ENCODE assay signal across 22 mouse cellular contexts in genomic region chr2:91121011-91121410, GRCm38 (mm10). TPM values are rescaled to one million over a fixed set of nuclear protein-coding genes. Genes with fewer than 3 reads are reported as not detected.
DNase-seq lines count a peak whose midpoint lies in the region; ATAC-seq and TF ChIP-seq lines count a peak whose summit lies in the region.
"Had no signal": no experiment of that assay in that cellular context is flagged by ENCODE, and none has a peak within 500 bp of the region (broad histone marks: within the 10 kb centered on the region; RNA-seq: fewer than 3 reads in every experiment).

No protein-coding gene starts in this region.

- no peak for TF ChIP-seq CTCF in heart, postnatal 0 days (IDR thresholded peaks at IDR 0.05; ENCODE audit: low read depth)

- no peaks in the 10 kb centered on the region for H3K9me3 ChIP-seq in heart, embryonic 10.5 days
- H3K9me3 ChIP-seq in heart, embryonic 14.5 days (ENCODE audit: control insufficient read depth, low read length): no peaks in the 10 kb centered on the region
- no peaks in the 10 kb centered on the region for H3K9me3 ChIP-seq in heart, postnatal 0 days (replicated peaks; ENCODE audit: control insufficient read depth, low read length)
- H3K9me3 ChIP-seq: embryonic facial prominence, embryonic 13.5 days; forebrain, embryonic 12.5 days; hindbrain, embryonic 15.5 days; kidney, embryonic 15.5 days had no signal

- H3K9ac ChIP-seq in heart, embryonic 14.5 days (ENCODE audit: low read length): peak overlapping the region; percentile 96
- peak overlapping the region; percentile 88 for H3K9ac ChIP-seq in heart, postnatal 0 days (replicated peaks; ENCODE audit: low read depth, low read length)
- H3K9ac ChIP-seq: embryonic facial prominence, embryonic 13.5 days; forebrain, embryonic 12.5 days; hindbrain, embryonic 15.5 days; kidney, embryonic 15.5 days had no signal

- peak overlapping the region; percentile 70 for H3K4me3 ChIP-seq in heart, embryonic 10.5 days
- H3K4me3 ChIP-seq in heart, embryonic 14.5 days (ENCODE audit: control insufficient read depth in 1 of 2, insufficient read depth in 1 of 2, low read depth in 1 of 2, low read length in 2 of 2): peak overlapping the region; percentile 77 to 78
- peak overlapping the region; percentile 65 for H3K4me3 ChIP-seq in heart, postnatal 0 days (ENCODE audit: low read depth, low read length)
- H3K4me3 ChIP-seq: embryonic facial prominence, embryonic 13.5 days; forebrain, embryonic 12.5 days; gastrocnemius, adult 2 months; hindbrain, embryonic 15.5 days; kidney, embryonic 15.5 days had no signal

- TF ChIP-seq EP300 in heart, postnatal 0 days (IDR thresholded peaks at IDR 0.05; ENCODE audit: low read depth): no peak

- peak; percentile 61 for DNase-seq in cerebellum, adult 9-11 months
- no peak for DNase-seq in cerebellum, postnatal 36 days
- no peak for DNase-seq in heart, embryonic 10.5 days (ENCODE audit: low spot score)
- no peak for DNase-seq in heart, postnatal 14 days
- no peak for DNase-seq in heart, adult 9 months (ENCODE audit: low spot score in 2 of 2)
- no peak for DNase-seq in heart, postnatal 0 days (ENCODE audit: low spot score)
- DNase-seq: adrenal gland, postnatal 14 days; gastrocnemius, adult 2 months; gastrocnemius, postnatal 25 days; kidney, adult 2 months; kidney, postnatal 14 days had no signal

- no peak overlapping the region; the same call in 1 of the 2 replicates for H3K27ac ChIP-seq in heart, embryonic 10.5 days
- peak overlapping the region in 1 of 2 experiments; percentile 96; a peak in 3 of 4 replicates for H3K27ac ChIP-seq in heart, embryonic 14.5 days (replicated peaks in 1 of 2; ENCODE audit: control insufficient read depth in 1 of 2, insufficient read depth in 1 of 2, low read depth in 2 of 2, low read length in 2 of 2)
- H3K27ac ChIP-seq in heart, postnatal 0 days (ENCODE audit: low read depth): peak overlapping the region; percentile 98
- H3K27ac ChIP-seq: embryonic facial prominence, embryonic 13.5 days; forebrain, embryonic 12.5 days; gastrocnemius, adult 2 months; hindbrain, embryonic 15.5 days; kidney, embryonic 15.5 days had no signal

- peaks cover 71% of the 10 kb centered on the region for H3K36me3 ChIP-seq in heart, embryonic 10.5 days
- peaks cover 71% of the 10 kb centered on the region for H3K36me3 ChIP-seq in heart, embryonic 14.5 days (ENCODE audit: control insufficient read depth, insufficient read depth, low read length)
- peaks cover 61% of the 10 kb centered on the region for H3K36me3 ChIP-seq in heart, postnatal 0 days (replicated peaks; ENCODE audit: control insufficient read depth, insufficient read depth, low read length)
- H3K36me3 ChIP-seq: embryonic facial prominence, embryonic 13.5 days; forebrain, embryonic 12.5 days; hindbrain, embryonic 15.5 days; kidney, embryonic 15.5 days had no signal

- H3K4me2 ChIP-seq in heart, embryonic 14.5 days (ENCODE audit: low read length): peak overlapping the region; percentile 91
- H3K4me2 ChIP-seq in heart, postnatal 0 days (ENCODE audit: low read depth, low read length): peak overlapping the region; percentile 79
- H3K4me2 ChIP-seq: embryonic facial prominence, embryonic 13.5 days; forebrain, embryonic 12.5 days; hindbrain, embryonic 15.5 days; kidney, embryonic 15.5 days had no signal

- WGBS in heart, embryonic 10.5 days: 63% methylated on average over 6 of the region's 6 CpGs
- 34% methylated on average over 6 of the region's 6 CpGs for WGBS in heart, embryonic 14.5 days
- WGBS in heart, postnatal 0 days: 34% methylated on average over 6 of the region's 6 CpGs

- ATAC-seq in heart, embryonic 14.5 days (ENCODE audit: insufficient number of reproducible peaks, insufficient read depth, low FRiP score, low read depth): no peak
- ATAC-seq in heart, postnatal 0 days (ENCODE audit: insufficient read depth, low read depth): no peak
- ATAC-seq: activated CD4-positive, CD25-positive, alpha-beta regulatory T cell, adult 4 months; forebrain, embryonic 16.5 days; intestine, embryonic 16.5 days; Patski had no signal

- H3K4me1 ChIP-seq in heart, embryonic 10.5 days: peaks cover 68% of the 10 kb centered on the region
- peaks cover 27 to 59% of the 10 kb centered on the region in 2 experiments for H3K4me1 ChIP-seq in heart, embryonic 14.5 days (ENCODE audit: control insufficient read depth in 2 of 2, insufficient read depth in 2 of 2, low read length in 2 of 2)
- H3K4me1 ChIP-seq in heart, postnatal 0 days (ENCODE audit: control insufficient read depth, insufficient read depth): peaks cover 31% of the 10 kb centered on the region
- H3K4me1 ChIP-seq: embryonic facial prominence, embryonic 13.5 days; forebrain, embryonic 12.5 days; hindbrain, embryonic 15.5 days; kidney, embryonic 15.5 days had no signal

- H3K27me3 ChIP-seq in heart, embryonic 10.5 days (ENCODE audit: insufficient read depth, poor library complexity, severe bottlenecking): no peaks in the 10 kb centered on the region
- no peaks in the 10 kb centered on the region for H3K27me3 ChIP-seq in heart, embryonic 14.5 days (ENCODE audit: control insufficient read depth, insufficient read depth, low read length)
- no peaks in the 10 kb centered on the region for H3K27me3 ChIP-seq in heart, postnatal 0 days (ENCODE audit: control insufficient read depth, insufficient read depth, low read length)
- H3K27me3 ChIP-seq: CH12.LX; hindbrain, embryonic 15.5 days had no signal

- intact Hi-C loops in heart, postnatal 14 days (cut with DNase I): no loop called here

RNA-seq across cellular contexts. Expression of gene Mybpc3, which starts 3.1 kb away (rescaled TPM):
- 450 and 1,030 TPM in 2 replicates for polyA plus RNA-seq in heart, embryonic 10.5 days (2016; fragmentation: Nextera tagmentation; extraction: Ambion mirVana)
- total RNA-seq in heart, postnatal 14 days (2021): 1,000 to 10,000 TPM; 1,701 to 1,920 TPM
- 789 and 806 TPM in 2 replicates for polyA plus RNA-seq in heart, embryonic 14.5 days (2014; fragmentation: Nextera tagmentation; extraction: Ambion mirVana)
- 2,256 and 2,313 TPM in 2 replicates for total RNA-seq in heart, postnatal 0 days (2014; rRNA removed; ENCODE audit: low replicate concordance)
- polyA plus RNA-seq in heart, postnatal 0 days (2015; fragmentation: Nextera tagmentation; extraction: Ambion mirVana): 1,065 and 1,207 TPM in 2 replicates
- total RNA-seq: adrenal gland, postnatal 14 days; gastrocnemius, postnatal 25 days had no signal
- polyA plus RNA-seq: activated CD4-positive, CD25-positive, alpha-beta regulatory T cell, adult 4 months; forebrain, embryonic 16.5 days; hindbrain, embryonic 11.5 days; hindbrain, embryonic 15.5 days; intestine, embryonic 16.5 days; Patski had no signal

RNA-seq across cellular contexts. Expression of gene Spi1, which starts 38.8 kb away (rescaled TPM):
- polyA plus RNA-seq in heart, embryonic 10.5 days (2016; fragmentation: Nextera tagmentation; extraction: Ambion mirVana): 0.99 and 4.1 TPM in 2 replicates
- total RNA-seq in heart, postnatal 14 days (2021): 1 to 10 TPM; 4.1 TPM
- polyA plus RNA-seq in heart, embryonic 14.5 days (2014; fragmentation: Nextera tagmentation; extraction: Ambion mirVana): 4.8 and 5.1 TPM in 2 replicates
- 2.5 and 21.3 TPM in 2 replicates for total RNA-seq in heart, postnatal 0 days (2014; rRNA removed; ENCODE audit: low replicate concordance)
- polyA plus RNA-seq in heart, postnatal 0 days (2015; fragmentation: Nextera tagmentation; extraction: Ambion mirVana): 3.1 and 3.2 TPM in 2 replicates
- polyA plus RNA-seq: activated CD4-positive, CD25-positive, alpha-beta regulatory T cell, adult 4 months had no signal

RNA-seq across cellular contexts. Expression of gene Slc39a13, which starts 50.8 kb away (rescaled TPM):
- polyA plus RNA-seq in heart, embryonic 10.5 days (2016; fragmentation: Nextera tagmentation; extraction: Ambion mirVana): 32.6 and 37.5 TPM in 2 replicates
- 10 to 100 TPM; 24.7 to 25.5 TPM for total RNA-seq in heart, postnatal 14 days (2021)
- 50.6 and 52.0 TPM in 2 replicates for polyA plus RNA-seq in heart, embryonic 14.5 days (2014; fragmentation: Nextera tagmentation; extraction: Ambion mirVana)
- total RNA-seq in heart, postnatal 0 days (2014; rRNA removed; ENCODE audit: low replicate concordance): 67.0 and 105 TPM in 2 replicates
- polyA plus RNA-seq in heart, postnatal 0 days (2015; fragmentation: Nextera tagmentation; extraction: Ambion mirVana): 37.9 and 40.8 TPM in 2 replicates
